Mouse (Mus musculus) frontal cortex, postnatal 10 days (tissue): ENCODE measurements around the gene Ripply2.
A peak's percentile ranks its signal among the peaks of the same experiment; 100 is the strongest.
"Not testable (repeated sequence)": the region's sequence is repeated elsewhere in the genome, so short reads cannot be mapped to it uniquely, and the experiment has no call there.

Source experiments
- DNase-seq, 2 experiments: peaks; one replicate each; pipeline ENCODE4 v3.0.0; 2022; ENCODE audit warnings: low spot score in 2 of 2, mixed read lengths in 1 of 2

The Ripply2 gene

GRCm38 (mm10) chr9:87015288-87015937 is at the start of gene Ripply2:
Gene Ripply2, plus strand, starts transcription at chr9:87015537.
- peak in 1 of 2 experiments; percentile 47 for DNase-seq

- DNase-seq: not testable (repeated sequence)
These were observed 42.9 kb upstream of the Ripply2 start for GRCm38 (mm10) chr9:86972471-86972870.

DNA sequence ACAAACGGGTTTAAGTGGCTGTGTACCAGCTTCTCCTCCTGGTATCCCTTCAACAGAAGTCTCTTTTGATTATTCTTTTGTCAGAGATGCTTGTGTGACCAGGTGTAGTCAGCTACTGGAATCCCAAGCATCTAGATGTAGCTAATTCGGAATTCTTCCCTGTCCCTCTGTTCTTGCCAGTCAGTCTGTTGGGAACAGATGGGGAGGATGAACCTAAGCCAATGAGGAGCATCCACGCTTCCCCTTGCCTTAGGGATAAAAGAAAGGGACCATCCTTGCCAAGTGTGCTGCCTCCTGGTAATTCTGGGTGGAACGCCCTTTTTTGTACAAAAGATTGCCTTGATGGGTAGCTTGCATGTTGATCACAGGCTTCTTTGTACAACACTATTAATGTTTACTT is 41.8 kb upstream of the Ripply2 start:
- no peak for DNase-seq

GRCm38 (mm10) chr9:86976896-86977295 is 38.4 kb upstream of the Ripply2 start:
- no peak for DNase-seq

DNA sequence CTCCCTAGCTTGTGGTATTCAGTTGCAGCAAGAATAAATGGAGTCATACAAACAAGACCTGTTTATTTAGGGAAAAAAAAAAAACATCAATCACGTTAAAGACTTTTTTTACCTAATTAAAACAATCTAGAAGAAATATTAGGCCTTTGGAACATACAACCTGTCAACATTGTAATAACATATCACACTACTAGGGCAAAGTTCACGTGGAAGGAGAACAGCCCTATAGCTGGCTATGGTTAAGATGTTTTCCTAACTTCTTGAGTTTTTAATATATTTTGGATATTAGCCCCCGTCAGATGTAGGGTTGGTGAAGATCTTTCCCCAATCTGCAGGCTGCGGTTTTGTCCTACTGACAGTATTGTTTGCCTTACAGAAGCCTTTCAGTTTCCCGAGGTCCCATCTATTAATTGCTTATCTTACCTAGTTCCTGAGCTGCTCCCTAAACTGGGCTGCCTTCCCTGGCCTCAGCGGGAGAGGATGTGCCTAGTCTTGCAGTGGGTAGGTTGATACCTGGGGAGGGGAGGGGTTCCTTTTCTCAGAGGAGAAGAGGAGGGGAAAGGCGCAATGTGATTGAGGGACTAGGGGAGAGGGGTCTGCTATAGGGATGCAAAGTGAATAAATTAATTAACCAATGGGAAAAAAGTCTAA is 37.0 kb upstream of the Ripply2 start:
- DNase-seq: no peak

DNA sequence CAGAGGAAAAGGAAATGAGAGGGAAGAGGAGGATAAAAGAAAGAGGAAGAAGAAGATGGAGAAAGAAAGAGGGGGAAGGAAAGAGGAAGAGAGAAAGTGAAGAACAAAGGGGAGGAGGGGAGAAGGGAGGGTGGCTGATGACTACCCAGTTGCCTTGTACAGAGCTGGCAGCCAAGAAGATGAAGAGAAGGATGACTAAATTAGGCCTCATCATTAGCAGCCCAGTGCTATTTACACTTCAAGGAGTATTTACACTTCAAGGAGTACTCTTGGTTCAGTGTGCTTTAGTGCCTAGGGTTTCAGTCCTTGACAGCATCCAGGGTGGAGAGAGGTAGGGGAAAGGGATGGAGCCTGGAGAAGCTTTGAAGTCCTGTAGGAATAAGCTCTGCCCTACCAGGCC is 35.3 kb upstream of the Ripply2 start:
- DNase-seq: no peak

DNA sequence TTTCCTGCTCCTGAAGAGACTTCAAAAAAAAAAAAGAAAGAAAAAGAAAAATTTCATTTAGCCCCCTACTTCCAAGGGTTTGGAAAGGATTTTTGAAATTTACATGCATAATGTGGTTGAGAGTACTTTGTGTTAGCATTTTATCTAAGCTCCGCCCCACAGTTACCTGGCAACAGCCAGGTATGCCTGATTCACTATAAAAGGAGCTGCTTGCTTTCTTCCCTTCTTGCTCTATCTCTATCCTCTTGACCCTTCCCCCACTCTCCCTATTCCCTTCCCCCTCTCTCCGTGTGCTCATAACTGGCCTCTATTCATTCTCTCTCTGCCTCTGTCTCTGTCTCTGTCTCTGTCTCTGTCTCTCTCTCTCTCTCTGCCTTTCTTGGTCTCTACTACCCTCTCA is 34.4 kb upstream of the Ripply2 start:
- DNase-seq: no peak

DNA sequence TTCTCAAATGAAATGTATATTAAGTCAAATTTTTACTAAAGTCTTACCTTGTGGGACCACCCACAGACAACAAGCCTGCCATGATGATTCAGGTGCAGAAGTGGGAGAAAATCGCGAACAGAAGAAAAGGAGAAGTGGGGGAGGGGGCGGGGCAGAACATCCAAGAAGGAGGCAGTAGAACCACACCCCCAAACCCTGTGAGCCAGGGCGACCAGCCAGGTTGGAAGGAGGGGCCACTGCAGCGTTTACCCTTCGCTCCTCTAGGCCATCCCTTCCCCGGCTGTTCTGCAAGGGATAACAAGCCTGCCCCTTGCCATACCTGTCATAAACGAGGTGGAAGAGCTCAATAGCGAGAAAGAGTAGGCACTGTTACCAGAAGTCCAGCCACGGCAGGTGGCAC is 33.8 kb upstream of the Ripply2 start:
- no peak for DNase-seq

GRCm38 (mm10) chr9:86984583-86984982 is 30.8 kb upstream of the Ripply2 start:
- no peak for DNase-seq

- DNase-seq: no peak
These were observed 30.2 kb upstream of the Ripply2 start for GRCm38 (mm10) chr9:86985105-86985504.

- DNase-seq: no peak
These were observed 28.5 kb upstream of the Ripply2 start for GRCm38 (mm10) chr9:86986703-86987296.

GRCm38 (mm10) chr9:86989822-86990221 is 25.5 kb upstream of the Ripply2 start:
- DNase-seq: no peak

DNA sequence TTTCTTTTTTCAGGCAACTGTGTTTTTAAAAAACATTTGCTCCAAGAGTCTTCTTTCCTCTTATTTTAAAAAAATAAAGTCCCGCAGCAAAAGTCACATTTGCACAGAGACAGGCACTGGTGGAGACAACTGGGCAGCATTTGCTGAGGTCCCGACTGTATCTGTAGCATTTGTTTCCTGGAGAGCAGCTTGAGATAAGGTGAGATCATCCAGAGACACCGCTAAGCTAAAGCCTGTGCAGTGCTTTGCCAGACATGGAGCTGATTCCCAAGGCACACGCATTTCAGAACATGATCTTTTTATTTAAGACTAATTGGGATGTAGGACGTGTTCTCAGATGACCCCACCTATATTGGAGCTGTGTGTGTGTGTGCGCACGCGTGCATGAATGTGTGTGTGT is 23.6 kb upstream of the Ripply2 start:
- DNase-seq: no peak

DNA sequence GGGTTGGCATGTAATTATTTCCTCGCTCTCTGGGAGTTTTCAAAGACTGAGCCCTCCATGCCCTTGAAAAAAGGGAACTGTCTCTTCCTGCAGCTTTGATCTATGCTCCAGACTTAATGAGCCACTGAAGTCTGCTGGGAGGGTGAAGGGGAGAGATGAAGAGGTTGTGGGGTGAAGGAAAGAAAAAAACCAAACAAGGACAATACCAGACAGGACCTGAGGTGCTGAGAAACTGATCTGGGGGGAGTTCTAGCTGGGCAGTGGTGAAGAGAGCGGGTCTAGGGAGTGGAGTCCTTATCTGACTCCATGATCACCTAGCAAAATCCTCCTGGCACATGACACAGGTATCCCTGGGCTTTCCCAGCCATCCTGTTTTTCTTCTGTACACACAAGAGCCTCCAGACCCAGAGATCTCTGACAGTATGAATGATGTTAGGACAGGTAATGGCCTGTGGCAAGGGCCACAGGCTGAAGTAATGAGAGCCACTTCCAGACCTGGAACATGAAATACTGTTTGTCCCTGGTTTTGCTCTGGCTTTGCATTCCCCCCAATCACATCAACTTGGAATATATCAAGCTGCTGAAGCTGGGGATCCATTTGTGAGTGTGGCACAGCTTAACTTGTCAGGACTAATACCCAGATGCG is 18.2 kb upstream of the Ripply2 start:
- no peak for DNase-seq

DNA sequence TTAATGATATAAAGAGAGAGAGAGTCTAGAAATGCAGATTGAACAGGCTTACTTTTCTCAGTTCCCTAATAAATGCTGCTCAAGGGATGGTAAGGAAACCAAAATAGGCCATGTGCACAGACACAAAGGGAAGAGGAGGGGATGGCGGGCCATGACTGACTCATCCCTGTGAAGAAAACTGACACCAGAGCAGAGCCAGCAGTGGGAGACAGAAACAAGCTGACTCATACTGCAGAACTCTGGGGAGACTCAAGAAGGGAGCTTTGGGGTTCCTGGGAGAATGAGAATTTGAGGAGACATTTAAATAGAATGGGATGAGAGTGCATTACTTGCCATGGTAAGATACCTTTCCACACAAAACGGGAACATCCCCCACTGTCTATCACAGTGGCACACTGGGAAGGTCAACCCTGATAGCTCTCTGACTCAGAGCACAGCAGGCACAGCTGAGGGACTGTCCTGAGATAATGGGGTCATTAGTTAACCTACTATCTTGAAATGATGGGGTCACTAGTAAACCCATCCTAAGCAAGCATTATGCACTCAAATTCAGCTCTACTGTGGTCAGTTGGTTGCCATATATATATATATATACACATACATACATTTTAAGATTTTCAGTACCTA is 15.3 kb upstream of the Ripply2 start:
- peak in 1 of 2 experiments; percentile 20 for DNase-seq

DNA sequence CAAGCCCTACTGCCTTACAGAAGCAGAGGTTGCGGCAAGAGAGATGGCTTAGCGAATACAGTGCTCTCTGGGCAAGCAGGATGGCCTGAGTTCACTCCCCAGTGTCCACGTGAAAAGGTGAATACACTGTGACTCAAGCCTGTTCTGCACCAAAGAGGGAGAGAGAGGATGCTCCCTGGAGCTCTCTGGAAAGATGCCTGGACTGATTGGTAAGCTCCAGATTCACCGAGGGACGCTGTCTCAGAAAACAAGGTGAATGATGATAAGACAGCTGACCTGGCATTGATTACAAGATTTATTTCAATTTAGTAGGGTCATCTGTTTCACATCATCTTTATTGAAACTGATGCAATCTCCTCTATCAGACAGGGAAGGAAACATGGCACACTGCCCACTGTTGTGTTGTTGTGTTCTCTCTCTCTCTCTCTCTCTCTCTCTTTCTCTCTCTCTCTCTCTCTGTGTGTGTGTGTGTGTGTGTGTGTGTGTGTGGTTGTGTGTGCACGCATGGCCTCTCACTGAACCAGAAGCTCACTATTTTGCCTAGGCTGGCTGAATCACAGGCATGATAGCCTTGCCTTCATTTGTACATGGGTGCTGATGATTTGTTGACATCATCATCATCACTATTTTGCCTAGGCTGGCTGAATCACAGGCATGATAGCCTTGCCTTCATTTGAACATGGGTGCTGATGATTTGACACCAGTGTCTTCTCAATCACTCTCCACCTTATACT is 10.5 kb upstream of the Ripply2 start:
- DNase-seq: no peak

GRCm38 (mm10) chr9:87005435-87005779 is 9.9 kb upstream of the Ripply2 start:
- no peak for DNase-seq

DNA sequence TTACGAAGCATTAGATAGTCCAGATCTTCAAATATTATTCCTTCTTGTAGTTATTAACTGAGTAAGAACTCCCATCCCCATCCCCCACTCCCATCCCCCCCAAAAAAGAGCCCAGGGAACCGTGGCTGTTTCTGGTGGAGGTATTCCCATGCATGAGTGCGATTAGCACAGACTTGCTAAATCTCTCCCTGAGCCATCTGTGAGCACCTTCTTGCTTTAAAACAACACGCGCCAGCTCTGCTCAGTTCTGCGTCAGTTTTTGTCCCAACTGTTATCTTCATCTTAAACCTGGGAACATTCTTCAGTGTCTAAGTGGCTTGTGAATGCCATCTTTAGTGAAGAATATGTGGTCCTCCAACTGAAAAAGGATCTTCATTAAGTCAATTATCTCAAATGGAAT is 6.8 kb upstream of the Ripply2 start:
- no peak for DNase-seq

DNA sequence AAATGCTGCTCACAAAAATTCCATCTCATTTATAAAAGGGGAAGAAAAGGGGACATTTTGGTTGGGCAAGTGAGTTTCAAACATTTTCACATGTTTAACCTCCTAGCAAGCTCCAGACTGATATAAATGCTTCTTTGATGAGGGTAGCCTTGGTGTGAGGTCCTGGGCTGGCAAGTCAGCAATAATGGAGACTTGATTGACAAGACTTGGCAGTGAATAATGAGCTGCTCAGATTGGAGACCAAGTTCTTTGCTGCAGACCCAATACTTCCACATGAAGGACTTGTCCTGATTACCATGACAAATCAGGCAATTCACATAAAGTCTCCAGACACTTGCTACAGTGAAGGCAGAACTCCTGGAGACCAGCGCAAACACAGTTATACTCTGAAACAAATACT is 6.4 kb upstream of the Ripply2 start:
- DNase-seq: no peak

DNA sequence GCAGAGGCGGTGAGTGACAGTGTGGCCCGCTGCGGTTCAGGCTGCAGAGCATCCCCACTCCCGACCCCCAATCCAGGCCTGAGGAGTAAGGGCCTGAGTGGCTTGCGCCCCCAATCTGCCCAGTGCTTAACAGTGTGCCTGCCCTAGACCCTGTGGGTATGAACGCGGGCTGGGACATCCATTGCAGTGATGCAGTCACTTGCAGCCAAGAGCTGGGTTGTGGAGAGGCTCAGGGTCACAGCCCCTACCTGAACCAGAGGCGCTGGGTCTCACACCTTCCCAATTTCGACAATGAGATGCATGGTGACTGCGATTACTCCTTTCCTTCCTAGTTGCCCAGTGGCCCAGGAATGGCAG is 579 bp downstream of the Ripply2 start:
- no peak for DNase-seq

DNA sequence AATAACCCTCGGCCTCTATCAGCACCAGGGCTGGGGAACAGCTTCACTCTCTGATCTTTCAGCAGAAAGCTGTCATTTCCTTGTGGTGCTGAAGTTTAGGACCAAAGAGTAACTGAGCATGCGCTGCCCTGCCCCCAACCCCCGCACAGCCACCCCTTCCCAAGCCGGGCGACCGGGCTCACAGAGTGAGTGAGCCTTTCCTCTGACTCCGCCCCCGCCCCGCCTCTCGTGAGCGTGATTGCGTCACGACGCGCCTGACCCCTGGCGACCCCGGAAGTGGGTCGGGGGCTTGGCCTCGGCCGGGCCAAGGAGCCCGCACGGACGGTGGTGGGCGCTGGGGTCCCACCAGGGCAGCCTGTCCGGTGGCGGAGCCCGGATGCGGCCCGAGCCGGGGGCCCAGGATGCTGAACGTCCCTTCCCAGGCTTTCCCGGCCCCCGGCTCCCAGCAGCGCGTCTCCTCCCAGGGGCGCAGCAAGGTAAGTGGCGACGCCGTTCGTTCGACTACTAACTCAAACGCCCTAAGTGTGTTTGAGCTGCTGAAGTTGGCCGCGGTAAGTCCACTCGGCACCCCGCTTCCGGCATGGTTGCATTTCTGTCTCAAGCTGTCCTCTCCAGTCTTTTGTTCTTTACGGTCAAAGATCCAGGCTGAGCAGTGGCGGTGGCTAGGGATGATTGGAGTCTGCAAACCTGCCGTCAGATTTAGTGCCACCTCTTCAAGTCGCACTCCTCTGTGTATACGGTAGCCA is 6.6 kb downstream of the Ripply2 start, which contains the start of gene Cyb5r4:
Cyb5r4 (plus strand) TSS at position 237 of the 746 bp plus-strand sequence.
- DNase-seq: peak; percentile 90 to 94
